Mouse (Mus musculus) testis, postnatal 10 days (tissue): Measurements from ENCODE around the gene Cnga3.

Experiments
- DNase-seq: peaks from one replicate; pipeline ENCODE4 v3.0.0; 2021; ENCODE audit warnings: low spot score

Cnga3 gene

GRCm38 (mm10) chr1:37214144-37214543 lies at the start of gene Cnga3:
Cnga3 (plus strand) TSS chr1:37214434.
- no peak for DNase-seq

DNA sequence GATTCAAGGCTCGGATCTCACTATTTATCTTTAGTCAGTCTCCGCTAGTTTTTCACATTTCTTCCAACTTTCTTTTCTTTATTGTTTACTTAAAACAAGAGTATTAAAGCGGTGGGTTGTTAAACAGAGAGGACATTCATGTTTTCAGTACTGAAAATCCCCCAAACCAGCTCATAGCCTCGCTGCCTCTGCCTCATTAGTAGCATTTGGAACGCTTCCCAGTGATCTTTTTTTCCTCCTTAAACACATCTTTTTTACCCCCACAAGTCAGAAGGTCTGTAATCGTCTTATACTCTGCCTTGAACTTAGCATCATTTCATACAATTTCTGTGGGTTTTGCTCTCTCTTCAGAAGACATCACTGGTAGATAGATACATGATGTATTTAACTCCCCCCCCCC lies 48.2 kb upstream of the Cnga3 start:
- no peak for DNase-seq

GRCm38 (mm10) chr1:37167918-37168317 lies 46.3 kb upstream of the Cnga3 start:
- no peak for DNase-seq

GRCm38 (mm10) chr1:37177874-37178273 lies 36.4 kb upstream of the Cnga3 start:
- DNase-seq = no peak

GRCm38 (mm10) chr1:37179852-37180251 lies 34.4 kb upstream of the Cnga3 start:
- no peak for DNase-seq

DNA sequence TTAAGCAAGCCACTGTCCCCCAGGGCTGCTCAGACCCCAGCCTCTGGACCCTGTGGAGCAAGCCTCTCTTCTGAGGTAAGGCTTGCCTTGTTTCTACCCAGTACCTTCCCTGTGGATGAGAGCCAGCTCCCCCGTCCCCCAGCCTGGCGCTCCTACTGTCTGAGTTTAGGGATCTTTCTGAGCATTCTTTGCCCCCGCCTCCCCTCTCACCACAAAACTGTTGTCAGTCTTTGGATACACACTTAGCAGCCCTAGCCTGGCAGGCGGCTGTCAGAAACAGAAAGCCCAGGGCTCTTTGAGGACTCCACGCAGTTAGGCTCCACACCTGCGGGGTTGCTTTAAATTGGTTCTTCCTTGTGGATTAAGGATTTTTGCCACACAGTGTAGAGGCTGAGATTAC lies 27.2 kb upstream of the Cnga3 start:
- no peak for DNase-seq

DNA sequence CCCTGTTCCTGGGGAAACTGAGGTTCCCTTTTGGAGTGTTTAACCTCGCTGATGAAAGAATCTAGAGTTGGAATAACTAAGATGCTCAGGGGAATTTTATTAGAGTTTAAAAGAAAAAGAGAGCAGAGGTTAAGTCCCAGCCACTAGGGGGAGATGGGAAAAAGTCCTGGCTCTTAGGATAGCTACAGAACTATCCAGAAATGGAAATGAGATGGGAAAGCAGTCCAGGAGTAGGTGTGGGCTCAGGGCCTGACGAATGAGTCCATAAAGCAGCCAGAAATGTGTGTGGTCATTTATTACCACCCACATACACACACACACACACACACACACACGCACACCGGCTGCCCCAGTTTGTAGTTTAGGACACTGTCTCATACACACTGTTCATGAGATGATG lies 19.6 kb upstream of the Cnga3 start:
- no peak for DNase-seq

DNA sequence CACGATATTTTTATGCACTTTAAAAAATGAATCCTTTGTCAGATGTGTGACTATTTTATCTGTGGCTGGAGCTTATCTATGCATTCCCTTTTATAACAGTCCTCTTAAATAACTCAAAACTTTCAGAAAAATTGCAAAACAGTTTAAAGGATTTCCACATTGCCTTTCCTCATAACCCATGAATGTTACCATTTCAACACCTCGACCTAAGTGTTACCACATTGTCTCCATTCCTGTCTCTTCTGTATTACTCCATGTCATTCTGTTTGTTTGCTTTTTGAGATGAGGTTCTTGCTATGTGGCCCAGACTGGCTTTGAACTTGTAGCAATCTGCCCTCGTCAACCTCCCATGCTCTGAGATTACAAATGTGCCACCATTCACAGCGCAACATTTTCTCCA lies 12.8 kb upstream of the Cnga3 start:
- DNase-seq = no peak

DNA sequence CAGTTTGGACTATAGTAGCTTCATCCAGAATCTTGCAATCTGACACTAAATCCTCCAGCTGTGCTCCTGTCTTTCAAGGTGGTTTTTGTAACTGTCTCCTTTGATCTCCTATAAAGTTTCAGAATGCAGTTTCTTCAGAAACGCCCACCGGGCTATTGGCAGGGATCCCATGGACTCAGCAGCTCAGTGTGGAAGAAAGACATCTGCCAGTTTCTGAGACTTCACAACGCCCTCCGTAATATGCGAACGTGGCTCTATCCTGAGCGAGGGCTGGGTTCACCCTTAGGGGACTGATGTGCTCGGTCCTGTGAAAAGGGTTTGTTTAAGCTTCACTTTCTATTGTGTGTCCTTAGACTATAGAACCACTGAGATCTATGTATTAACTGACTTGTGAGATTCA lies 6.5 kb upstream of the Cnga3 start:
- DNase-seq = no peak

DNA sequence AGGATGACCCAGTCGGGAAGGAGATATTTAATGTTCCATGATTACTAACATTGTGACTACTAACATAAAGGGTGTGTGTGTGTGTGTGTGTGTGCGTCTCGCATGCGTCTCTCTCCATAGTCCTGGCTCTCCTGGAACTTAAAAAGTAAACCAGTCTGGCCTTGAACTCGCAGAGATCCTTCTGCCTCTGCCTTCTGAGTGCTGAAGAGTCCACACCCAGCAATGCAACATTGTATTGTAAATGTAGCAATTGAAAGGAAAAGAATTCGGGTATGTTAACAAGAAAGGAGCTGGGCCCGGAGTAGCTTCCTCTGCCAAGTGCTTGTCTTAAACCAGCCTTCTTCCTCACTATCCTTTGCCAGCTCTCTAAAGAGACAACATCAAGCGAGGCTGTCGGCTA lies 1.9 kb upstream of the Cnga3 start:
- DNase-seq = no peak

- peak; percentile 85 for DNase-seq
Measured at GRCm38 (mm10) chr1:37218386-37218785, 4.2 kb downstream of the Cnga3 start.

DNA sequence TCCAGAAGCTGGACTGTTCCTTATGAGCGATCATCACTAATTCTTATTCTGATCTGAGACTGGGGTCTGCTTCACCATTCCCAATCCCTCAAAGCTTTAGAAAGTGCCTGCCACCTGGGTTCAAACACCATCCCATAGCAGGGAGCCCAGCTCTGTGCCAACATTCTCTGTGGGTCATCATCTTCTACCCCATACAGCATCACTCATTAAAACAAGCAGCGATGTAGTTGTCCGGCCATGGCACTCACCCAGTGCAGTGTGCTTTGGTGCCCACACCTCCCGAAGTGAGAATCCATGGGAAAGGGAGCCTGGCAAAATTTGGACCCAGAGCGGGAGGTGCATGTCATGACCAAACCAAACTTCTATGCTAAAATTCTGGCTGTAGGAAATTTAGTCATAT lies 5.4 kb downstream of the Cnga3 start:
- DNase-seq = no peak

- DNase-seq = no peak
Measured at GRCm38 (mm10) chr1:37220134-37220907, 6.1 kb downstream of the Cnga3 start.

- DNase-seq = no peak
Measured at GRCm38 (mm10) chr1:37222002-37222401, 7.8 kb downstream of the Cnga3 start.

DNA sequence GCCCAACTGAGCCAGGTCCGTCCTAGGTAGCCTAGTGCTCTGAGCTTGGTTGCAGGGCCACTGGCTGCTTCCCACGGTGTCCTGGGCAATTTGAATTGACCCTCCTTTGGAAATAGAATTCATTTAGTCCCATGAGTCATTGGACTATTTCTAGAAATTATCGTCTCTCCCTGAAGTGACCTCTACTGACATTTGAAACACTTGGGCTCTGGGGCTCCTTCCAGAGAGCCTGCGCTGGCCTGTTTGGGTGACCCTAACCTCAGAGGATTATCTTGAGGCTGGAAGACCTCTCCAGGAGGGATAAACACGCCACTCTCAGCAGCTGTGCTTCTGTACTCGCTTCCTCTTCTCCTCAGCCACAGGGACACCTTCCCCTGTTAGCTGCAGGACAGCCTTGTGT lies 16.2 kb downstream of the Cnga3 start:
- no peak for DNase-seq

DNA sequence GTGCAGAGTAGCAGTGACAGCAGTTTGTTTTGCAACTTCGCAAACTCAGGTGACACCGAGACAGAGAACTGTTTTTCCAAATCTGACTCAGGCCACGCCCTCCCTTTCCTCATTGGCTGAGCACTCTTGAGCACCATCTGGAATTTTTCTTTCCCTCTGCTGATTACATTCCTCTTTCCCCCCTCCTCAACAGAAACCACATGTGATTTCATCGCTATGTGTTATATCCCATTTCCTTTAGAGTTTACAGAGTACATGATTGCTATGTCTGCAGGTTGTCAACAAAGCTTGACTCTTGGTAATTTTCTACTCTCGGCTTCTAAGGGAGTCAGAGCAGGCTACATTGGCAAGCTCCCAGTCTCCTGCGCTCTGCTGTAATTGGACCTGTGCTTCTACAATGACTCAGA lies 17.1 kb downstream of the Cnga3 start:
- no peak for DNase-seq

DNA sequence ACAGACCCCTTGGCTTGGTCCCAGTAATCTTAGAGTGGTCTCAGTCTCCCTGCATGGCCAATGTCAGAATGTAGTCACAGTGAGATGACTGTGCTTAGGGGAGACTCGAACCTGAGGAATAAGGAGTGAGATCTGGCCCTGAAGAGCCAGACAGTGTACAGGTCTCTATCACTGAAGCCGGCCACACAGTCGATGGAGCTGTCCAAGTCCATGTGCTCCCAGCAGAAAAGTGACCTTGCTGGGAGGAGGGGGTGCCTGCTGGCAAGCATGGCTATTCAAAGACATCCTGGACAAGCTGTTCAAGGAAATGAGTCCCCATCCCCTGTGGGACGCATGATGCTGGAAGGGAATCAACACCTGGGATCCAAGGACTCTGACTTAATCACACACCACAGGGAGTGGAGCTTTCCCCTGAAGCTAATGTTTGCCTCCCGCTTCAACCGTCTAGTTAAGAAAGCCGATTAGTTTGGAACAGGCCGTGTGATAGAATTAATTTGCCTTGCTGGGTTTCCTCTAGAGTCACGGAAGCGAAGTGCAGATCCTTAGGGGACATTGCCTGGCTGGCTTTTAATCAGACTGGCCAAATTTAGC lies 24.9 kb downstream of the Cnga3 start:
- DNase-seq = no peak

GRCm38 (mm10) chr1:37242253-37242652 lies 28.0 kb downstream of the Cnga3 start:
- DNase-seq = no peak

DNA sequence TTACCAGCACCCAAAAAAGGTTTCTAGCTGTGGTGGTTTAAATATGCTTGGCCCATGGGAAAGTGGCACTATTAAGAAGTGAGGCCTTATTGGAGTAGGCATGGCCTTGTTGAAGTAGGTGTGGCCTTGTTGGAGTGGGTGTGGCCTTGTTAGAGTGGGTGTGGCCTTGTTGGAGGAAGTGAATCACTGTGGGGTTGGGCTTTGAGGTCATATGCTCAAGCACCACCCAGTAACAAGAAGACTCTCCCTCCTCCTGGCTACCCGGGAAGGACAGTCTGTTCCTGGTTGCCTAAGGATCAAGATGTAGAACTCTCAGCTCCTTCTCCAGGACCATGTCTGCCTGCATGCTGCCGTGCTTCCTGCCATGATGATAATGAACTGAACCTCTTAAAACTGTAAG lies 32.2 kb downstream of the Cnga3 start:
- DNase-seq = no peak

- no peak for DNase-seq
Measured at GRCm38 (mm10) chr1:37248406-37248805, 34.2 kb downstream of the Cnga3 start.

GRCm38 (mm10) chr1:37250643-37251310 lies 36.5 kb downstream of the Cnga3 start:
- peak; percentile 93 for DNase-seq

DNA sequence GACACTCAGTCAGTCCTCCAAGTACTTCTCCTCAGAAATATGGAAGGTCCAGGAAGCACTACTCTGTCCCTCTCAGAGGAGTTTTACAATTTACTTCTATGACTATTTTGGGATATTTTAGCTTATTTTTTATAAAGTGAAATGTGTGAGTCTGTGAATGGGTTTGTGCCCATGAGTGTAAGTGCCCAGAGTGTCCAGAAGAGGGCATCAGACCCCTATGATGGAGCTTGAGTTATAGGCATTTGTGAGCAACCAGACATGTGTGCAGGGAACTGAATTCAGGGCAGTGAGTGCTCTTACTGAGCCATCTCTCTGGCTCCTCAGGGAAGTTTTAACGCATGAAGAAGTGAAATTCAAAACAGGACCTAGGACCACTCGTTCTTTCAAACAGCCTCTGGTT lies 44.2 kb downstream of the Cnga3 start:
- DNase-seq = no peak

GRCm38 (mm10) chr1:37272464-37272863 lies 58.2 kb downstream of the Cnga3 start:
- peak; percentile 66 for DNase-seq
